Mouse (Mus musculus) MEL (cell line): Measurements from ENCODE around the gene Gm49450. TPM values are rescaled to one million over a fixed set of nuclear protein-coding genes. Genes with fewer than 3 reads are reported as not detected.
A peak's percentile ranks its signal among the peaks of the same experiment; 100 is the strongest.
"Not testable (repeated sequence)": the region's sequence is repeated elsewhere in the genome, so short reads cannot be mapped to it uniquely, and the experiment has no call there.

Experiments
- DNase-seq: peaks from one replicate; pipeline ENCODE4 v3.0.0; 2011; ENCODE audit warnings: low read depth, low spot score
- H3K27ac ChIP-seq: 2 replicates; pipeline ENCODE4 v1.5.1; 2012; ENCODE audit warnings: low read depth, mild to moderate bottlenecking, control low read depth, low read length, moderate library complexity; ENCODE audit not compliant: control insufficient read depth
- H3K27me3 ChIP-seq, 2 experiments: fragments of 150-350 bp in 1 of 2; sonication (generic) in 1 of 2; 2 replicates each; pipeline ENCODE4 v1.6.1; 2012; ENCODE audit warnings: low read length in 2 of 2, mild to moderate bottlenecking in 2 of 2, improper control_type of control experiment in 1 of 2, moderate library complexity in 1 of 2; ENCODE audit not compliant: insufficient read depth in 2 of 2, control insufficient read depth in 1 of 2
- H3K36me3 ChIP-seq, 2 experiments: 2 replicates each; pipeline ENCODE4 v1.6.1; 2012 to 2014; ENCODE audit warnings: low read length in 2 of 2, improper control_type of control experiment in 1 of 2, inconsistent platforms in 1 of 2, mild to moderate bottlenecking in 1 of 2; ENCODE audit not compliant: insufficient read depth in 2 of 2, control insufficient read depth in 1 of 2
- H3K4me1 ChIP-seq, 2 experiments: fragments of 150-350 bp in 1 of 2; sonication (generic) in 1 of 2; 2 replicates each; pipeline ENCODE4 v1.6.1; 2012; ENCODE audit warnings: low read length in 2 of 2, improper control_type of control experiment in 1 of 2, mild to moderate bottlenecking in 1 of 2; ENCODE audit not compliant: insufficient read depth in 2 of 2, control insufficient read depth in 1 of 2
- H3K4me3 ChIP-seq, 2 experiments: fragments of 150-350 bp in 1 of 2; sonication (generic) in 1 of 2; 2 replicates each; pipeline ENCODE4 v1.5.1; 2012; ENCODE audit warnings: low read depth in 2 of 2, low read length in 2 of 2, mild to moderate bottlenecking in 2 of 2, moderate library complexity in 2 of 2, control low read depth in 1 of 2, improper control_type of control experiment in 1 of 2; ENCODE audit not compliant: control insufficient read depth in 1 of 2, insufficient read depth in 1 of 2
- H3K79me2 ChIP-seq: 2 replicates; pipeline ENCODE4 v1.6.1; 2012; ENCODE audit warnings: mild to moderate bottlenecking, low read length, moderate library complexity; ENCODE audit not compliant: control insufficient read depth, poor library complexity, insufficient read depth
- H3K9ac ChIP-seq: 2 replicates; pipeline ENCODE4 v1.6.1; 2012; ENCODE audit warnings: low read depth, mild to moderate bottlenecking, control low read depth, low read length, moderate library complexity; ENCODE audit not compliant: control insufficient read depth, poor library complexity, severe bottlenecking
- H3K9me3 ChIP-seq: fragments of 150-350 bp; sonication (generic); replicated peaks from 2 replicates; pipeline ENCODE4 v1.6.1; 2012; ENCODE audit warnings: mild to moderate bottlenecking, low read length, improper control_type of control experiment, moderate library complexity; ENCODE audit not compliant: insufficient read depth
- BHLHE40 ChIP-seq: IDR thresholded peaks from 2 replicates; pipeline ENCODE4 v1.6.1; 2012; ENCODE audit warnings: low read depth, mild to moderate bottlenecking, inconsistent platforms, low read length, improper control_type of control experiment, borderline replicate concordance
- CHD1 ChIP-seq: IDR thresholded peaks from 2 replicates; pipeline ENCODE4 v1.6.1; 2012; ENCODE audit warnings: low read depth, mild to moderate bottlenecking, inconsistent platforms, low read length, improper control_type of control experiment
- CHD2 ChIP-seq: IDR thresholded peaks from 2 replicates; pipeline ENCODE4 v1.6.1; 2011; ENCODE audit warnings: low read length, improper control_type of control experiment
- ETS1 ChIP-seq: IDR thresholded peaks from 2 replicates; pipeline ENCODE4 v1.6.1; 2012; ENCODE audit warnings: low read depth, mild to moderate bottlenecking, inconsistent platforms, low read length, improper control_type of control experiment, moderate library complexity
- HCFC1 ChIP-seq: IDR thresholded peaks from 2 replicates; pipeline ENCODE4 v1.6.1; 2012; ENCODE audit warnings: low read depth, mild to moderate bottlenecking, inconsistent platforms, low read length, improper control_type of control experiment, moderate library complexity
- MAFK ChIP-seq: IDR thresholded peaks from 2 replicates; pipeline ENCODE4 v1.6.1; 2011; ENCODE audit warnings: low read depth, mild to moderate bottlenecking, low read length, improper control_type of control experiment, borderline replicate concordance
- MAX ChIP-seq: IDR thresholded peaks from 2 replicates; pipeline ENCODE4 v1.6.1; 2011; ENCODE audit warnings: low read length, improper control_type of control experiment
- MAZ ChIP-seq: IDR thresholded peaks from 2 replicates; pipeline ENCODE4 v1.6.1; 2012; ENCODE audit warnings: low read depth, mild to moderate bottlenecking, inconsistent platforms, low read length, improper control_type of control experiment
- MXI1 ChIP-seq: IDR thresholded peaks from 2 replicates; pipeline ENCODE4 v1.6.1; 2011; ENCODE audit warnings: mild to moderate bottlenecking, low read depth, low read length, improper control_type of control experiment
- MYC ChIP-seq: IDR thresholded peaks from 2 replicates; pipeline ENCODE4 v1.6.1; 2011; ENCODE audit warnings: low read depth, mild to moderate bottlenecking, low read length, improper control_type of control experiment, moderate library complexity
- POLR2A ChIP-seq, 2 experiments: IDR thresholded peaks; 2 replicates each; pipeline ENCODE4 v1.6.1; 2011 to 2012; ENCODE audit warnings: low read length in 2 of 2, mild to moderate bottlenecking in 2 of 2, control low read depth in 1 of 2, improper control_type of control experiment in 1 of 2, low read depth in 1 of 2, moderate library complexity in 1 of 2; ENCODE audit not compliant: control insufficient read depth in 1 of 2, insufficient read depth in 1 of 2, poor library complexity in 1 of 2
- POLR2AphosphoS5 ChIP-seq: IDR thresholded peaks from 2 replicates; pipeline ENCODE4 v1.6.1; 2012; ENCODE audit warnings: low read depth, borderline replicate concordance, mild to moderate bottlenecking, inconsistent platforms, low read length, moderate library complexity, mixed read lengths
- RAD21 ChIP-seq: IDR thresholded peaks from 2 replicates; pipeline ENCODE4 v1.6.1; 2011; ENCODE audit warnings: mild to moderate bottlenecking, low read depth, low read length, improper control_type of control experiment
- RCOR1 ChIP-seq: IDR thresholded peaks from 2 replicates; pipeline ENCODE4 v1.6.1; 2012; ENCODE audit warnings: low read depth, mild to moderate bottlenecking, inconsistent platforms, low read length, improper control_type of control experiment
- SIN3A ChIP-seq: IDR thresholded peaks from 2 replicates; pipeline ENCODE4 v1.6.1; 2012; ENCODE audit warnings: low read length, improper control_type of control experiment, inconsistent platforms
- SMC3 ChIP-seq: IDR thresholded peaks from 2 replicates; pipeline ENCODE4 v1.6.1; 2011; ENCODE audit warnings: low read depth, low read length, improper control_type of control experiment
- USF1 ChIP-seq: IDR thresholded peaks from 2 replicates; pipeline ENCODE4 v1.6.1; 2014; ENCODE audit warnings: low read depth, mild to moderate bottlenecking, inconsistent platforms, low read length, improper control_type of control experiment, moderate library complexity
- ZC3H11A ChIP-seq: IDR thresholded peaks from 2 replicates; pipeline ENCODE4 v1.6.1; 2012; ENCODE audit warnings: low read depth, mild to moderate bottlenecking, inconsistent platforms, low read length, improper control_type of control experiment
- ZKSCAN1 ChIP-seq: IDR thresholded peaks from 2 replicates; pipeline ENCODE4 v1.6.1; 2012; ENCODE audit warnings: low read depth, mild to moderate bottlenecking, inconsistent platforms, low read length, improper control_type of control experiment, moderate library complexity
- ZMIZ1 ChIP-seq: IDR thresholded peaks from 2 replicates; pipeline ENCODE4 v1.6.1; 2012; ENCODE audit warnings: low read depth, mild to moderate bottlenecking, inconsistent platforms, low read length, improper control_type of control experiment, moderate library complexity
- polyA plus RNA-seq, 2 experiments: library from polyadenylated mRNA; stranded (reverse) in 1 of 2; unstranded in 1 of 2; fragments of >175 nt in 1 of 2; fragments of >200 nt in 1 of 2; gene quantifications; 2 replicates each; pipeline versions ENCODE4 v1.2.1 to v1.2.4; 2012; ENCODE audit warnings: low replicate concordance in 2 of 2, low read depth in 1 of 2; ENCODE audit not compliant: insufficient read length in 2 of 2, insufficient read depth in 1 of 2, missing spikeins in 1 of 2
- total RNA-seq: library from RNA; depleted of rRNA; stranded (reverse); fragments of 300-350 nt; gene quantifications from 2 replicates; pipeline ENCODE4 v1.2.3, GENCODE M21; 2012

Gm49450 gene
- total and polyA plus RNA-seq, 3 experiments: not detected

DNA sequence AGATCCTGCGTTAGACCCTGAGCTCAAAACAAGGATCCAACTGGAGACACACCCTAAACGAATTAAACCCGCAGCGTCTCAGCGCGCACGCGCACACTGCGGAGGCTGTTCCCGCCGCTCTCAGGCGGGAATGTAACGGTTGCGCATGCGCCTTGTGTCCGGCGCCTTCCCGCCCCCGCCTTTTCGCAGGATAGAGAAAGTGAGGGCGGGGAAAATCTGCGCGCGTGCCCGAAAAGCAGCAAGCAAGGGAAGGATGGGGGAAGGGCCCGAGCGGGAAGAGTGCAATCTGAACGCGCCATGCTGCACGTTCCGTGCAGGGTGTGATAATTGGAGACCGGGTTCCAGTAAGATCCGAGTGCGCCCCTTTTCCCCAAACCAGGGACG, 19.5 kb downstream of the Gm49450 start (continued):
- TF ChIP-seq RAD21 (no peak), HCFC1 (peak; percentile 71), MAFK (no peak), CHD1 (no peak; the same call in 1 of the 2 replicates), RCOR1 (no peak)

DNA sequence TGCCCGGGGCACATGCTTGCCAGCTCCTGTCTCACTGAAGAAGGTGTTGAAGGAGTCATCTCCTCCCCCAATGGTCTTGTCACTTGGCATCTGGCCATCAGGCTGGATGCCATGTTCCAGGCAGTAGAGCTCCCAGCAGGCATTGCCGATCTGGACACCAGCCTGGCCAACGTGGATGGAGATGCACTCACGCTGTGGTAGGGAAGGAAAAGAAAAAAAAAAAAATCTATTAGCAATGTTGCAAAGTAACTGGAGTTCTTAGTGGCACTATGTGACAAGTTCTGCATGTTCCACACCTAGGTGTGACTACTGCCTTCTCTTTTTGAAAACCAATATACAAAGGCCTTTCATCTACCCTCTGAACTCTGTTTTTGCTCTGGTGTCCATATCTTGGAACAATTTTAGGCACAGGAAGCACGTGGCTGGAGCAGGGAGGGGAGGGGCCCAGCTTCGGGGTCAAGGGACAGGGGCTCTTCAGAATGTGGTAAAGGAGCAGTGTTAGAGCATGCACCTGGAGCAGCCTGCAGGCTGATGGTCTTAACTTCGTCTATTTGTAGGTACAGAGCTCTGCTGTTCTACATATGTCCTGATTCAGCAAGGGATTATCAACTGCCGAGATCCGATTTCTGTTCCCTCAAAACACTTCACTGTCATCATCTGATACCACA, 20.2 kb downstream of the Gm49450 start:
- peak overlapping the region; percentile 93 for H3K27ac ChIP-seq

DNA sequence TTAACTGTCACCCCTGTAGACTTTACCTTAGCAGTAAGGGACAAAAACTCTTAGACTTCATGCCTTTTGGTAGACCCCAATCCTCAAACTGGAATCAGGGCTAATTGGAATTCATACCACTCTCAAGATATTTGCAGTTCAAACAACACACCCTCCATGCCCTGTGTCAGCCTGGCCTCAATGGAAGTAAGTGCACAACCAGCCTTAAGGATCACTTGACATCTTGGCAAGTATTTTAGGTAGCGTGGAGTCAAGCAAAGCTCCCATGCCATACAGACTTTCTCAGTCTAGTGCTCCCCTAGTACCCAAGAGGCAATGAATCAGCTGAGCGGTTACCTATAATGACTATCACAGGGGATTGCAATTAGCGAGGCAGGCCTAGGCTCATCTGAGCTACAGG, 22.4 kb downstream of the Gm49450 start:
- Histone ChIP-seq H3K27ac (no peak overlapping the region), H3K79me2 (peaks cover 21% of the 10 kb centered on the region), H3K4me1 (peaks cover 2 to 3% of the 10 kb centered on the region in 2 experiments; a peak in 3 of 4 replicates), H3K27me3 (no peaks in the 10 kb centered on the region), H3K9me3 (no peaks in the 10 kb centered on the region), H3K36me3 (peaks cover 2 to 5% of the 10 kb centered on the region in 2 experiments; a peak in 3 of 4 replicates), H3K9ac (no peak overlapping the region), H3K4me3 (no peak overlapping the region)
- TF ChIP-seq MYC (0 out of 2 replicates have a peak, but pooled peaks have one; percentile 39), ZC3H11A (no peak), SMC3 (peak; percentile 24; the same call in 1 of the 2 replicates), CHD2 (no peak; the same call in 1 of the 2 replicates), POLR2AphosphoS5 (no peak), ZMIZ1 (peak; percentile 76), ZKSCAN1 (no peak), POLR2A (IDR thresholded peaks at IDR 0.05; ENCODE audit: control insufficient read depth in 1 of 2, insufficient read depth in 1 of 2, low read depth in 1 of 2, low read length in 2 of 2, poor library complexity in 1 of 2) (peak in 1 of 2 experiments; percentile 19; a peak in 2 of 4 replicates)
- no peak for DNase-seq

More for the DNA sequence above, 20.2 kb downstream of the Gm49450 start:
- peak overlapping the region; percentile 86 for H3K9ac ChIP-seq
- not testable (repeated sequence) for H3K4me1 ChIP-seq, H3K9me3 ChIP-seq, H3K27me3 ChIP-seq
- H3K4me3 ChIP-seq: peak overlapping the region; percentile 61 to 83
- TF ChIP-seq BHLHE40 (peak; percentile 12; the same call in 1 of the 2 replicates), MAX (peak; percentile 91), MAZ (0 out of 2 replicates have a peak, but pooled peaks have one; percentile 56), ETS1 (peak; percentile 44; the same call in 1 of the 2 replicates), USF1 (peak; percentile 69), MXI1 (peak; percentile 95), MYC (peak; percentile 88), HCFC1 (0 out of 2 replicates have a peak, but pooled peaks have one; percentile 11), SMC3 (peak; percentile 30; the same call in 1 of the 2 replicates), SIN3A (peak; percentile 18)
- DNase-seq: peak; percentile 65
- peaks cover 21% of the 10 kb centered on the region for H3K79me2 ChIP-seq
- H3K36me3 ChIP-seq: peaks cover 2 to 12% of the 10 kb centered on the region in 2 experiments; a peak in 3 of 4 replicates
